Mouse (Mus musculus): ENCODE results near the gene Prrc2a. TPM values are rescaled to one million over a fixed set of nuclear protein-coding genes. Genes with fewer than 3 reads are reported as not detected.

Gene Prrc2a
- polyA plus RNA-seq, 1 experiment = 269 TPM

GRCm38 (mm10) chr17:35120745-35121142 is 44.0 kb downstream of the Prrc2a start:
- Histone ChIP-seq H3K4me3 (ENCODE audit: insufficient read depth, low read length) (peak overlapping the region; percentile 79), H3K4me1 (ENCODE audit: control insufficient read depth, insufficient read depth, low read length) (peaks cover 2% of the 10 kb centered on the region; the same call in 1 of the 2 replicates), H3K27ac (ENCODE audit: insufficient read depth, low read length) (0 out of 2 replicates have a peak overlapping the region, but pooled peaks have one; percentile 4)
- TF ChIP-seq CTCF (IDR thresholded peaks at IDR 0.05; ENCODE audit: extremely low read depth, insufficient read depth, low read length) (no peak), POLR2A (IDR thresholded peaks at IDR 0.05; ENCODE audit: extremely low read depth, insufficient read depth, low read length) (no peak)

DNA sequence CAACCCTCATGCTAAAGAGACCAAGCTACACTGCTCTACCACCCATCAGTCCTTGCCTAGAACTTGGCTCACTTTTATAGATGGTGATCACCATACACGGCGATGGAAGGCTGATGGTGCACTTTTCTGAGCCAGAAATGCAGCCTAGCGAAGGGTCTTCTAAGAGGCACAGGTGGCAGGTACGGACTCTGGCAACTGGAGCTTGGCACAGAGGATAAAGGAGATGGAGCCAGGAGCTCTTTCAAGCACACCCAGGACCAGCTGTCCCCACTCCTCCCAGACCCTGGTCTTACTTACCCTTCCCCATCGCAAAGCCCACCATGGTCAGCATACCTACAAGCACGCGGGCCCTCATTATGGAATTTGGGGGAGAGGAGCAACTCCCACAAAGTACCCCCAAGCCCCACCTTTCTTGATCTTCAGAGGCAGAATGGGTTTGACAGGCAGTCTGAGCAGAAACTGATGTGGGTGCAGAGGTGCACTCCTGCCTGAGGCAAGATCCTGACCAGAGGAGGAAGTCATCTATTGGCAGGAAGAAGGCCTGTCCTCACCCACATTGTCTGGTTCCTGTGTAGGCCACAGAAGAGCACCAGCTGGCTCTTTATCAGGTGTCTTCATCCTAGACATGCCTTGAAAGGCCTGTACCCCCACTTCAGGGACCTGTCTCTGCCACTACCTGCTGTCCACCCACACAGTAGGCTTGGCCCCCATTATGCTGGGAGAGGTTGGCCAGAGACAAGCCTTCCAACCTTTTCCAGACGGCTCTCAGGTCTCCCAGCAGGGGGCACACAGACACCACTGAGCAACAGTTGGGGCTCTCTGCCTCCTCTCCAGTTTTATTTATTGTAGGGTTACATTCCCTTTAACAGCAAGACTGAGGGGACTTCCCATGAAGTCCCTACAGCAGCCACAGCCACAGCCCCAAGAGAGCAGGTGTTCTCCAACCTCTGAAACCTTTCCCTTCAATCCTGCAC is 49.4 kb downstream of the Prrc2a start, which contains the start of gene Ly6g5b:
Ly6g5b (minus strand) TSS at position 383 of the 974 bp plus-strand sequence.
- no peak within 1 kb of the TSS for H3K4me3 ChIP-seq (ENCODE audit: insufficient read depth, low read length)
- no peak within 1 kb of the TSS for H3K27ac ChIP-seq (ENCODE audit: insufficient read depth, low read length)
- no peaks in the 10 kb centered on the region for H3K4me1 ChIP-seq (ENCODE audit: control insufficient read depth, insufficient read depth, low read length)
- no peak for TF ChIP-seq POLR2A (IDR thresholded peaks at IDR 0.05; ENCODE audit: extremely low read depth, insufficient read depth, low read length)
- TF ChIP-seq CTCF (IDR thresholded peaks at IDR 0.05; ENCODE audit: extremely low read depth, insufficient read depth, low read length) = 0 out of 2 replicates have a peak, but pooled peaks have one; percentile 18

- Histone ChIP-seq H3K4me1 (ENCODE audit: control insufficient read depth, insufficient read depth, low read length) (no peaks in the 10 kb centered on the region), H3K27ac (ENCODE audit: insufficient read depth, low read length) (no peak overlapping the region), H3K4me3 (ENCODE audit: insufficient read depth, low read length) (no peak overlapping the region)
- TF ChIP-seq POLR2A (IDR thresholded peaks at IDR 0.05; ENCODE audit: extremely low read depth, insufficient read depth, low read length) (no peak), CTCF (IDR thresholded peaks at IDR 0.05; ENCODE audit: extremely low read depth, insufficient read depth, low read length) (no peak)
These were observed 52.9 kb downstream of the Prrc2a start for GRCm38 (mm10) chr17:35111774-35112173.

- Histone ChIP-seq H3K27ac (ENCODE audit: insufficient read depth, low read length) (no peak within 1 kb of the TSS), H3K4me3 (ENCODE audit: insufficient read depth, low read length) (no peak within 1 kb of the TSS), H3K4me1 (ENCODE audit: control insufficient read depth, insufficient read depth, low read length) (peaks cover 2% of the 10 kb centered on the region; the same call in 1 of the 2 replicates)
- TF ChIP-seq CTCF (IDR thresholded peaks at IDR 0.05; ENCODE audit: extremely low read depth, insufficient read depth, low read length) = no peak
- no peak for TF ChIP-seq POLR2A (IDR thresholded peaks at IDR 0.05; ENCODE audit: extremely low read depth, insufficient read depth, low read length)
These were observed 56.6 kb downstream of the Prrc2a start, which contains the start of gene Ly6g5c for GRCm38 (mm10) chr17:35108097-35108496. Gene Ly6g5c, plus strand, starts transcription at chr17:35108279.

- no peak for TF ChIP-seq POLR2A (IDR thresholded peaks at IDR 0.05; ENCODE audit: extremely low read depth, insufficient read depth, low read length)
- TF ChIP-seq CTCF (IDR thresholded peaks at IDR 0.05; ENCODE audit: extremely low read depth, insufficient read depth, low read length) = peak; percentile 13; the same call in 1 of the 2 replicates
- Histone ChIP-seq H3K4me3 (ENCODE audit: insufficient read depth, low read length) (no peak overlapping the region), H3K4me1 (ENCODE audit: control insufficient read depth, insufficient read depth, low read length) (peaks cover 2% of the 10 kb centered on the region; the same call in 1 of the 2 replicates), H3K27ac (ENCODE audit: insufficient read depth, low read length) (no peak overlapping the region)
These were observed 58.2 kb downstream of the Prrc2a start for GRCm38 (mm10) chr17:35106522-35106921.

- H3K4me3 ChIP-seq (ENCODE audit: insufficient read depth, low read length) = no peak overlapping the region
- peaks cover 2% of the 10 kb centered on the region; the same call in 1 of the 2 replicates for H3K4me1 ChIP-seq (ENCODE audit: control insufficient read depth, insufficient read depth, low read length)
- no peak overlapping the region for H3K27ac ChIP-seq (ENCODE audit: insufficient read depth, low read length)
- TF ChIP-seq POLR2A (IDR thresholded peaks at IDR 0.05; ENCODE audit: extremely low read depth, insufficient read depth, low read length) (no peak), CTCF (IDR thresholded peaks at IDR 0.05; ENCODE audit: extremely low read depth, insufficient read depth, low read length) (peak; percentile 71)
These were observed 58.8 kb downstream of the Prrc2a start for GRCm38 (mm10) chr17:35105740-35106389.

DNA sequence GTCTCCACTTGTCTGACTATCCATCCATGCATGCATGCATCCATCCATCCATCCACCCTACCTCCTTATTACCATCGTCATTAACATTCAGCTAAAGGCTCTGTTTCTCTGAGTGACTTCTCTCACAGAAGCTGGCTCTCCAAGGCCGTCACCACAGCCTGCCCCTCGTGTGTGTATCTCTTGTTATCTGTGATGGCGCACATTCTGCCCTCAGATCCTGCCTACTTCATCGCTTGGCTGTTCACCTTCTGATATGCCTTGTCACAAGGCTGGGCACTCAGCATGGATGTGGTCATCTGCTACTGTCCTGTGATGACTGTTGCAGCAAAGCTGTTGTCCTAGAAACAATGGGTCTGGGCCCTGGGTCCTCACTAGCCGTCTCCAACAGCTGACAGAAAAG is 59.9 kb downstream of the Prrc2a start:
- Histone ChIP-seq H3K4me3 (ENCODE audit: insufficient read depth, low read length) (no peak overlapping the region), H3K27ac (ENCODE audit: insufficient read depth, low read length) (no peak overlapping the region), H3K4me1 (ENCODE audit: control insufficient read depth, insufficient read depth, low read length) (peaks cover 2% of the 10 kb centered on the region; the same call in 1 of the 2 replicates)
- TF ChIP-seq POLR2A (IDR thresholded peaks at IDR 0.05; ENCODE audit: extremely low read depth, insufficient read depth, low read length) = no peak

- H3K4me3 ChIP-seq (ENCODE audit: insufficient read depth, low read length) = no peak overlapping the region
- H3K27ac ChIP-seq (ENCODE audit: insufficient read depth, low read length) = no peak overlapping the region
- TF ChIP-seq POLR2A (IDR thresholded peaks at IDR 0.05; ENCODE audit: extremely low read depth, insufficient read depth, low read length) (no peak), CTCF (IDR thresholded peaks at IDR 0.05; ENCODE audit: extremely low read depth, insufficient read depth, low read length) (no peak)
- H3K4me1 ChIP-seq (ENCODE audit: control insufficient read depth, insufficient read depth, low read length) = peaks cover 2% of the 10 kb centered on the region; the same call in 1 of the 2 replicates
These were observed 60.6 kb downstream of the Prrc2a start for GRCm38 (mm10) chr17:35104079-35104478.

DNA sequence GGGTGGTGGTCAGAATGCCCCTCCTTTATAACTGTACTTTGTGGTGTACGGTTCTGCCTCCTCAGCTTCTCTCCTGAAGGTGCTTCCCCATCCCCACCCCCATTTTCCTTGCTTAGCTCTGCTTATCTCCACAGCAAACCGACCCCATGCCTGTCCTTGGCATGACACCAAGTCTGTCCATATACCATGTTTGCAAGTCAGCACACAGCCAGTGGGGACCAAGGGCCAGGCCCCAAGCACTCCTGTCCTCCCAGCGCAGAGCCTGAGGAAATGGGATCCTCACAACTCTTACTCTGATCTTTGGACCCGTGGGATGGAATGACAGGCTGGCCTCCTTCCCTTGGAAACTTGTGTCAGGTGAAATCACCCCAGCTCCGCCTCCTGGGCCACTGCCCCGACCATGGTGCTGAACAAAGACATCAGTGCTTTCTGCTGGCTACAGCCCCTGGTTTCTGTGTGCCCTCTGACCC is 61.4 kb downstream of the Prrc2a start:
- no peak for TF ChIP-seq CTCF (IDR thresholded peaks at IDR 0.05; ENCODE audit: extremely low read depth, insufficient read depth, low read length)
- TF ChIP-seq POLR2A (IDR thresholded peaks at IDR 0.05; ENCODE audit: extremely low read depth, insufficient read depth, low read length) = no peak
- Histone ChIP-seq H3K4me3 (ENCODE audit: insufficient read depth, low read length) (no peak overlapping the region), H3K4me1 (ENCODE audit: control insufficient read depth, insufficient read depth, low read length) (peaks cover 2% of the 10 kb centered on the region; the same call in 1 of the 2 replicates), H3K27ac (ENCODE audit: insufficient read depth, low read length) (no peak overlapping the region)
